Mouse (Mus musculus): Measurements from ENCODE around the gene Olfr560.

GRCm38 (mm10) chr7:102803180-102803579, 44.0 kb upstream of the Olfr560 start, which contains the start of gene Olfr564:
- no peak for TF ChIP-seq CTCF (IDR thresholded peaks at IDR 0.05; ENCODE audit: extremely low read depth, insufficient read depth, insufficient read length, insufficient replicate concordance)
- TF ChIP-seq POLR2A (IDR thresholded peaks at IDR 0.05; ENCODE audit: low read depth, low read length): no peak
